Mouse (Mus musculus): ENCODE results near the gene Snx15. TPM values are rescaled to one million over a fixed set of nuclear protein-coding genes. Genes with fewer than 3 reads are reported as not detected.

Gene Snx15
- polyA plus RNA-seq, 1 experiment from 2014 or later, result 26.0 TPM

Other genes with a start within 250 kb of the Snx15 start
- gene Tigd3, start 234.2 kb downstream of the Snx15 start, polyA plus RNA-seq (2016; fragmentation: Nextera tagmentation; extraction: Ambion mirVana), result 11.1 and 12.8 TPM in 2 replicates
- 184 and 203 TPM in 2 replicates for gene Dpf2, start 215.3 kb downstream of the Snx15 start, polyA plus RNA-seq (2016; fragmentation: Nextera tagmentation; extraction: Ambion mirVana)
- gene Cdc42ep2, start 203.5 kb downstream of the Snx15 start, polyA plus RNA-seq (2016; fragmentation: Nextera tagmentation; extraction: Ambion mirVana), result 2.2 TPM in 2 replicates
- gene Pola2, start 164.1 kb downstream of the Snx15 start, polyA plus RNA-seq (2016; fragmentation: Nextera tagmentation; extraction: Ambion mirVana), result 76.8 and 80.4 TPM in 2 replicates
- not detected in 2 replicates for gene Slc22a20, start 142.2 kb downstream of the Snx15 start, polyA plus RNA-seq (2016; fragmentation: Nextera tagmentation; extraction: Ambion mirVana)
- gene Capn1, start 112.4 kb downstream of the Snx15 start, polyA plus RNA-seq (2016; fragmentation: Nextera tagmentation; extraction: Ambion mirVana), result 2.0 and 3.2 TPM in 2 replicates
- gene Syvn1, start 81.7 kb downstream of the Snx15 start, polyA plus RNA-seq (2016; fragmentation: Nextera tagmentation; extraction: Ambion mirVana), result 26.4 and 31.3 TPM in 2 replicates
- 74.7 and 76.7 TPM in 2 replicates for gene Mrpl49, start 70.5 kb downstream of the Snx15 start, polyA plus RNA-seq (2016; fragmentation: Nextera tagmentation; extraction: Ambion mirVana)
- 652 and 668 TPM in 2 replicates for gene Fau, start 70.5 kb downstream of the Snx15 start, polyA plus RNA-seq (2016; fragmentation: Nextera tagmentation; extraction: Ambion mirVana)
- gene Znhit2, start 67.1 kb downstream of the Snx15 start, polyA plus RNA-seq (2016; fragmentation: Nextera tagmentation; extraction: Ambion mirVana), result 30.8 and 35.4 TPM in 2 replicates
- gene Tm7sf2, start 59.9 kb downstream of the Snx15 start, polyA plus RNA-seq (2016; fragmentation: Nextera tagmentation; extraction: Ambion mirVana), result 31.7 and 32.8 TPM in 2 replicates
- 66.0 and 70.8 TPM in 2 replicates for gene Vps51, start 51.1 kb downstream of the Snx15 start, polyA plus RNA-seq (2016; fragmentation: Nextera tagmentation; extraction: Ambion mirVana)
- gene Tmem262, start 48.3 kb downstream of the Snx15 start, polyA plus RNA-seq (2016; fragmentation: Nextera tagmentation; extraction: Ambion mirVana), result not detected in 2 replicates
- 2.0 and 2.4 TPM in 2 replicates for gene Gm28374, start 46.0 kb downstream of the Snx15 start, polyA plus RNA-seq (2016; fragmentation: Nextera tagmentation; extraction: Ambion mirVana)
- gene Zfpl1, start 43.3 kb downstream of the Snx15 start, polyA plus RNA-seq (2016; fragmentation: Nextera tagmentation; extraction: Ambion mirVana), result 66.1 and 74.9 TPM in 2 replicates
- 54.5 and 57.4 TPM in 2 replicates for gene Cdca5, start 43.3 kb downstream of the Snx15 start, polyA plus RNA-seq (2016; fragmentation: Nextera tagmentation; extraction: Ambion mirVana)
- gene AC131692.1, start 33.9 kb downstream of the Snx15 start, polyA plus RNA-seq (2016; fragmentation: Nextera tagmentation; extraction: Ambion mirVana), result 0.42 and 0.62 TPM in 2 replicates
- 0.81 and 1.2 TPM in 2 replicates for gene Naaladl1, start 22.5 kb downstream of the Snx15 start, polyA plus RNA-seq (2016; fragmentation: Nextera tagmentation; extraction: Ambion mirVana)
- 55.2 and 56.6 TPM in 2 replicates for gene Sac3d1, start 9.7 kb downstream of the Snx15 start, polyA plus RNA-seq (2016; fragmentation: Nextera tagmentation; extraction: Ambion mirVana)
- gene Batf2, start 12.7 kb upstream of the Snx15 start, polyA plus RNA-seq (2016; fragmentation: Nextera tagmentation; extraction: Ambion mirVana), result not detected in 2 replicates
- gene Arl2, start 13.2 kb upstream of the Snx15 start, polyA plus RNA-seq (2016; fragmentation: Nextera tagmentation; extraction: Ambion mirVana), result 77.4 and 80.5 TPM in 2 replicates
- not detected in 2 replicates for gene Majin, start 56.1 kb upstream of the Snx15 start, polyA plus RNA-seq (2016; fragmentation: Nextera tagmentation; extraction: Ambion mirVana)
- gene Gpha2, start 98.1 kb upstream of the Snx15 start, polyA plus RNA-seq (2016; fragmentation: Nextera tagmentation; extraction: Ambion mirVana), result 0.70 and 0.91 TPM in 2 replicates
- 51.8 and 52.4 TPM in 2 replicates for gene Ppp2r5b, start 107.6 kb upstream of the Snx15 start, polyA plus RNA-seq (2016; fragmentation: Nextera tagmentation; extraction: Ambion mirVana)
- 12.0 and 14.2 TPM in 2 replicates for gene Atg2a, start 113.4 kb upstream of the Snx15 start, polyA plus RNA-seq (2016; fragmentation: Nextera tagmentation; extraction: Ambion mirVana)
- gene Ehd1, start 148.4 kb upstream of the Snx15 start, polyA plus RNA-seq (2016; fragmentation: Nextera tagmentation; extraction: Ambion mirVana), result 86.6 and 89.0 TPM in 2 replicates
- 0.36 and 0.38 TPM in 2 replicates for gene Cdc42bpg, start 178.2 kb upstream of the Snx15 start, polyA plus RNA-seq (2016; fragmentation: Nextera tagmentation; extraction: Ambion mirVana)
- 97.1 and 107 TPM in 2 replicates for gene Men1, start 206.7 kb upstream of the Snx15 start, polyA plus RNA-seq (2016; fragmentation: Nextera tagmentation; extraction: Ambion mirVana)
- 14.4 and 15.1 TPM in 2 replicates for gene Map4k2, start 212.8 kb upstream of the Snx15 start, polyA plus RNA-seq (2016; fragmentation: Nextera tagmentation; extraction: Ambion mirVana)
- 204 and 221 TPM in 2 replicates for gene Sf1, start 235.4 kb upstream of the Snx15 start, polyA plus RNA-seq (2016; fragmentation: Nextera tagmentation; extraction: Ambion mirVana)